Mouse (Mus musculus) retina, postnatal 7 days (tissue): ENCODE results near the gene Eomes.
A peak's percentile ranks its signal among the peaks of the same experiment; 100 is the strongest.

Source experiments
- DNase-seq: peaks from one replicate; pipeline ENCODE4 v3.0.0-alpha.2; 2012; ENCODE audit warnings: low read depth, low spot score

The Eomes gene

GRCm38 (mm10) chr9:118488138-118488895, 10.3 kb downstream of the Eomes start:
- DNase-seq: no peak

DNA sequence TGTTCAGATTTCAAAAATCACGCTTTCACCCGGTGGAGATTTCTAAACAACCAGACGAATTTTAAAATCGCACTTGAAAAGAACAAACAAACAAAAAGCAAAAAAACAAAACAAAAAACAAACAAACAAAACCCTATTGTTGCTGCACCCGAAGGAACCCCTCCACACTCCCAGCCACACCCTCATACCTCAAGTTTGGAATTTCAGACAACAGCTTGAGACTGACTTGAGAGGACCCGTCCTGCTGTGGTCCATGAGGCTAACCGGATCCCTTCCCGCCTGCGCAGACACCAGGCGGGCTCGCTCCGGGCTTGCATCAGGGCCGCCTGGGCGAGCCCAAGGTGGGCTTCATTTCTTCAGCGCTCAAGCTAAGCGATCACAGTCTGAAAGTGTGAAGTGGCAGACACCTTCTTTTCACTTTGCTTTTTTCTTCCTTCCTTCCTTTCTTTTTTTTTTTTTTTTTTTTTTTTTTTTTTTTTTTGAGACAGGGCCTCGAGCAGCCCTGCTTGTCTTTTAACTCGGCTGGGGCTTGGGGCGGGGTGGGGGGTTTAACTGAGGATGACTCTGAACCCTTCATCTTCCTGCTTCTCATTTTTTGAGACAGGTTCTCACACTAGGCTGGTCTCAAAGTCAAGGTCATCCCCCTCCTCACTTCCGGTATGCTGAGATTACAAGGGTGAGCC, 11.0 kb downstream of the Eomes start:
- no peak for DNase-seq

GRCm38 (mm10) chr9:118489579-118490019, 11.6 kb downstream of the Eomes start:
- no peak for DNase-seq

GRCm38 (mm10) chr9:118491195-118491594, 13.2 kb downstream of the Eomes start:
- no peak for DNase-seq

DNA sequence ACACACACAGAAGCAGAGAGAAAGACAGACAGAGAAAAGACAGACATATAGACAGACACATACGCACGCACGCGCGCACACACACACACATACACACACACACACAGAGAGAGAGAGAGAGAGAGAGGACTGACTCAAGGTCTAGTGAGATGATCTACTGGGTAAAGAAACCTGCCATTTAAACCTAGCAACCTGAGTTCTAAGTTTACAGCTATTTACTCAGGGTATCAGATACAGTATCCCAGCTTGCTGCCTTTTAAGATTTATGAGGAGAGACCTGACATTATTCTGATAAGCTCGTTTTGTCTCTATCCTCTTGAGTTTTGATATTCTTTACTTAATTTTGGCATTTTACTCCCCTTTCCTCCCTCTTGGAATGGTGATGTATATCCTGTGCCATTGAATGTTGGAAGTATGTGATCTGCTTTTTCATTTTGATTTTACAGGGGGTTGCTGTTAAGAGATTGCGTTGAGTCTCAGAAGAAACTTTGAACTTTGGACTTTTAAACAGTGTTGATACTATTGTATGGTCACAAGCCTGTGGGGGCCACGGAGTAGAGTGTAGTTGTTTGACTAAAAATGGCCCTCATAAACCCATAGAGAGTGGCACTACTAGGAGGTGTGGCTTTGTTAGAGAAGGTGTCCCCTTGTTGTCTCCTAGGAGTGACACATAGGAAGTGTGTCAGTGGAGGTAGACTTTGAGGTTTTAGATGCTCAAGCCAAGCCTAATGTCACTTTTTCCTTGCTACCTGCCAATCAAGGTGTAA, 15.1 kb downstream of the Eomes start:
- DNase-seq: no peak

- no peak for DNase-seq
These were observed 16.1 kb downstream of the Eomes start for GRCm38 (mm10) chr9:118494106-118494505.

DNA sequence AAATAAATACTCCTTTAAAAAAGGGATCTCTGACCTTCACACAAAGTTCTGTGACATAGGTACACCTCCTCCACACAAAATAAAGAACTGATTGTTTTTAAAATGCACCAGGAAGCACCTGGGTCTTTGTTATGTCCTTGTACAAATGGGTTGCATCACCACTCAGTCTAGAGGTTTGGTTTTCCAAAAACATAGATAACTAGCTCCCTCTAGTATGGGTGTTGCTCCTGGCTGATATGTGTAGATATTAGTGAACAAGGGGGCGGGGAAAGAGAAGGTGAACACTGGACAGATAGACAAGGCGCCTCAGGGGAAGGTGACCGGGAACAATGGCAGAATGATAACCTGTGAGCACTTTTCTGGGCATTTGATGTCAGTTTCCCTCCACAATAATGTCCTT, 17.9 kb downstream of the Eomes start:
- no peak for DNase-seq

- no peak for DNase-seq
These were observed 18.9 kb downstream of the Eomes start for GRCm38 (mm10) chr9:118496952-118497351.

- DNase-seq: no peak
These were observed 20.0 kb downstream of the Eomes start for GRCm38 (mm10) chr9:118498061-118498460.

DNA sequence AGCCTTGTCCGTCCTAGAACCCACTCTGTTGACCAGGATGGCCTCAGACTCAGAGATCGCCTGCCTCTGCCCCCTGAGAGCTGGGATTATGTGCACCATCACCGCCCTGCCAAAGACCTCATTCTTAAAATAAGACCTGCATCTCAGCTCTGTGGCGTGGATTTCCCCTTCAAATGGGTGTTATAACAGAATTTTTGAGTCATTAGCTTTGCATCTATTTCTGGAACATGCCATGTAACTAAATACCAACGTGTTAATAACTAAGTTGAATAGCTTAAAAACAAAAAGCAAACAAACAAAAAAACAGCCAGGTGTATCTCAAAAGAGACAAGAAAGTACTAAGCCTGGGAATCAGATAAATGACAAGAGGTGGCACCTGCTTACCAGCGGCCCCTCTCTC, 23.0 kb downstream of the Eomes start:
- DNase-seq: no peak

- no peak for DNase-seq
These were observed 26.6 kb downstream of the Eomes start for GRCm38 (mm10) chr9:118504656-118505055.

GRCm38 (mm10) chr9:118506020-118506403, 28.0 kb downstream of the Eomes start, which contains the start of gene Golga4:
Gene Golga4, plus strand, starts transcription at chr9:118506267.
- DNase-seq: peak; percentile 86

DNA sequence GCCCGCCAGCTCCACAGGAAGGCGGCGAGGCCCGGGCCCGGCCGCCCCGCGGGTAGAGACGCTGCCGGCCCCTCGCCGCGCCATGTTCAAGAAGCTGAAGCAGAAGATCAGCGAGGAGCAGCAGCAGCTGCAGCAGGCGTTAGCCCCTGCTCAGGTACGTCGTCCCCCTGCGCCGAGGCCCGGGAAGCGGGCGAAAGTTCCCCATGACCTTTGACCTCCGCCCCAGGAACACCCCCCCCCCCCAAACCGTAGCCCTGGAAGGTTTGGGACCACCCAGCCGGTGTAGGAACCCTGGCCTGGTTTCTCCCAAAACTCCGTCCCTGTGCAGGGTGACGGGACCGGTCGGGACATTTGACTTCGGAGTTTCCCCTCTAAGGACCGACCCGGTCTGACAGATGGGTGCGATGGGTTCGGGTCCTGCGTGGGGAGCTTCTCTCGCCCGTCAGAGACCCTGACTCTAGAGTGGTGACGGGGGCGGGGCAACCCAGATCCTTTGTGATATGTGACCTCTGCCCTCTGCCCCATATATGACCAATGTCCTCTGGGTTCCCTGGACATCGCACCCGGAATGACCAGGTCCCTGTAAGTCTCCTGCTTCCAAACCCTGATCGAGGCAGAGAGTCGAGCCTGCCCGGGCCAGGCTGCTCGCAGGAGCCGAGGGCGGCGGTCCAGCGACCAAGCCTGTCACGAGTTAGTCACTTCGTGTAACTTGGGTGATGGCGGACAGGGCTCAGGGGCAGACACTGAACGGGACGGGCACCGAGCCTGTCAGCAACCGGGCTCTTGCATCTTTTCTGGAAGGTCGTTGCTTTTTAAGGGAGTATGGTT, 28.6 kb downstream of the Eomes start:
- no peak for DNase-seq

DNA sequence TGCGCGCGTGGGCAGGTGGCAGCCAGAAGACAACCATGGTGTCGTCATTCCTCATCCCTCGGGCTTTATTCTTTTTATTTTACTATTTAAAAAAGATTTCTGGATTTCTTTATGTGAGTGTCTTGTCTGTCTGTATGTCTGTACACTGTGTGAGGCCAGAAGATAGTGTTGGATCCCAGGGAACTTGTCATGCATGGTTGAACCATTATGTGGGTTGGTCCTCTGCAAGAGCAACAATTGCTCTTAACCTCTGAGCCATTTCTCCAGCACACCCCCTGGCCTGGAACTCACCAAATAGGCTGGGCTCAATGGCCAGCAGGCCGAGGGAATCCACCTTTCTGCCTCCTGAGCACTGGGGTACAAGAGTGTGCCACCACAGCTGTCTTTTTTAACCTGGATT, 29.5 kb downstream of the Eomes start:
- DNase-seq: no peak

GRCm38 (mm10) chr9:118508601-118509000, 30.6 kb downstream of the Eomes start:
- no peak for DNase-seq

- no peak for DNase-seq
These were observed 33.1 kb downstream of the Eomes start for GRCm38 (mm10) chr9:118510941-118511690.

GRCm38 (mm10) chr9:118512681-118513233, 34.7 kb downstream of the Eomes start:
- no peak for DNase-seq

- no peak for DNase-seq
These were observed 37.5 kb downstream of the Eomes start for GRCm38 (mm10) chr9:118515476-118515875.

GRCm38 (mm10) chr9:118516162-118516561, 38.1 kb downstream of the Eomes start:
- no peak for DNase-seq

- DNase-seq: no peak
These were observed 39.6 kb downstream of the Eomes start for GRCm38 (mm10) chr9:118517619-118518018.
